Mouse (Mus musculus): ENCODE data around the gene Cdh22. TPM values are rescaled to one million over a fixed set of nuclear protein-coding genes. Genes with fewer than 3 reads are reported as not detected.

Cdh22 gene
- total RNA-seq, 1 experiment from 2014 or later, result 1.2 TPM

- DNase-seq, result peak; percentile 58
These were observed 156.0 kb downstream of the Cdh22 start for GRCm38 (mm10) chr2:165078605-165079004.

GRCm38 (mm10) chr2:165078045-165078444 lies 156.6 kb downstream of the Cdh22 start:
- DNase-seq, result no peak

GRCm38 (mm10) chr2:165077055-165077454 lies 157.6 kb downstream of the Cdh22 start:
- DNase-seq, result no peak

- DNase-seq, result peak; percentile 82
These were observed 159.7 kb downstream of the Cdh22 start for GRCm38 (mm10) chr2:165074937-165075336.

- DNase-seq, result no peak
These were observed 160.4 kb downstream of the Cdh22 start for GRCm38 (mm10) chr2:165074081-165074884.

- DNase-seq, result no peak
These were observed 161.3 kb downstream of the Cdh22 start for GRCm38 (mm10) chr2:165073381-165073781.

- peak; percentile 58 for DNase-seq
These were observed 164.4 kb downstream of the Cdh22 start for GRCm38 (mm10) chr2:165070096-165070816.

- DNase-seq, result no peak
These were observed 165.8 kb downstream of the Cdh22 start for GRCm38 (mm10) chr2:165068806-165069205.

GRCm38 (mm10) chr2:165064489-165064888 lies 170.2 kb downstream of the Cdh22 start:
- DNase-seq, result no peak

GRCm38 (mm10) chr2:165061638-165062433 lies 172.8 kb downstream of the Cdh22 start:
- DNase-seq, result no peak

Other genes starting within 250 kb of the Cdh22 start
- gene Ncoa5, start 200.0 kb downstream of the Cdh22 start, total RNA-seq (2021), result 34.1 and 46.2 TPM in 2 replicates
- gene Cd40, start 179.2 kb downstream of the Cdh22 start, total RNA-seq (2021), result 2.1 and 3.9 TPM in 2 replicates
- gene 1700025C18Rik, start 144.1 kb downstream of the Cdh22 start, total RNA-seq (2021), result not detected in 2 replicates
- gene Slc35c2, start 53.0 kb upstream of the Cdh22 start, total RNA-seq (2021), result 53.0 and 62.2 TPM in 2 replicates
- gene Elmo2, start 91.6 kb upstream of the Cdh22 start, total RNA-seq (2021), result 27.7 and 27.9 TPM in 2 replicates
- not detected in 2 replicates for gene Zfp663, start 133.9 kb upstream of the Cdh22 start, total RNA-seq (2021)
- gene Zfp334, start 153.4 kb upstream of the Cdh22 start, total RNA-seq (2021), result 5.3 and 6.3 TPM in 2 replicates
- gene Ocstamp, start 165.6 kb upstream of the Cdh22 start, total RNA-seq (2021), result 0.15 TPM in 1 of 2 replicates, not detected in the other
- gene Slc13a3, start 238.4 kb upstream of the Cdh22 start, total RNA-seq (2021), result 0.58 and 1.5 TPM in 2 replicates